Mouse (Mus musculus): ENCODE measurements around the gene Calhm2.

DNA sequence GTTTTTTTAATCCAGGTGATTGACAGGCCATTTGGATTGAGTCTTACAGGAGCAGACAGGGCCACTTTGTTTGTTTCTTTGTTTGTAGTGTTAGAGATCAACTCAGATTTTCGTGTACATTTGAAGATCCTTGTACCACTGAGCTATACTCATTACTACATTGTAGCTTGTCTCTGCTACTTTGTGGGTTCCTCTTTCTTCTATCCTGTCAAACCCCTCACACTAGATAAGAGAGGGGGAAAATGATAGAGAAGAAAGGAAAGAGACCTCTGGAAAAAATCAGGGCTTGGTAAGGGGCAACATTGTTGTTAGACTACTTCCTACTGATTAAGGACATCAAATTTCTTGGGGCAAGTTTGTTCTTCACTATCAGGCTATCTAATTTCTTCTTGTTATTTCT lies 80.4 kb downstream of the Calhm2 start:
- no peak for TF ChIP-seq GATA1 (IDR thresholded peaks at IDR 0.05; ENCODE audit: borderline replicate concordance, low read length)
- TF ChIP-seq FLI1 (IDR thresholded peaks at IDR 0.05; ENCODE audit: low read length): no peak

All from megakaryocyte, embryonic 14.5 days (primary cell).